Mouse (Mus musculus): ENCODE results near the gene Fdps. TPM values are rescaled to one million over a fixed set of nuclear protein-coding genes. Genes with fewer than 3 reads are reported as not detected.

Fdps gene
- polyA plus RNA-seq (2021; fragmentation: Nextera tagmentation) = 183 TPM in 2 replicates
- long read RNA-seq, experiment 1, transcript Fdps-201 (10 exons, 1,237 nt) = major isoform, 171 of 200 reads
- long read RNA-seq, experiment 1, partial matches to known transcripts = 20 of 200 reads
- long read RNA-seq, experiment 1, other reads (novel, unspliced or antisense) = 6 of 200 reads
- long read RNA-seq, experiment 2, transcript Fdps-201 (10 exons, 1,237 nt) = major isoform, 192 of 213 reads
- long read RNA-seq, experiment 2, transcript Fdps-203 (11 exons, 1,382 nt) = minor isoform, 8 of 213 reads
- long read RNA-seq, experiment 2, partial matches to known transcripts = 7 of 213 reads
- long read RNA-seq, experiment 2, other reads (novel, unspliced or antisense) = 6 of 213 reads

GRCm38 (mm10) chr3:89101812-89102494, at the start of gene Fdps:
Fdps (minus strand) TSS chr3:89101959.

GRCm38 (mm10) chr3:89135958-89136357, 34.2 kb upstream of the Fdps start, which contains the start of gene Pklr:
Pklr (plus strand) TSS chr3:89136142.

GRCm38 (mm10) chr3:89100811-89101210, 948 bp downstream of the Fdps start, which contains the start of gene Gm43738:
Gm43738 (minus strand) TSS chr3:89101099.

GRCm38 (mm10) chr3:89093175-89093574, 8.6 kb downstream of the Fdps start, which contains the start of gene Rusc1:
Rusc1 (minus strand) TSS chr3:89093311.

Other genes with a start within 250 kb of the Fdps start
- 17.4 and 18.9 TPM in 2 replicates for gene Msto1, start 188.0 kb downstream of the Fdps start, polyA plus RNA-seq (2021; fragmentation: Nextera tagmentation)
- 9.1 and 9.5 TPM in 2 replicates for gene Ash1l, start 151.3 kb downstream of the Fdps start, polyA plus RNA-seq (2021; fragmentation: Nextera tagmentation)
- 102 and 114 TPM in 2 replicates for gene Dap3, start 150.8 kb downstream of the Fdps start, polyA plus RNA-seq (2021; fragmentation: Nextera tagmentation)
- 40.8 and 48.7 TPM in 2 replicates for gene Rusc1, start 8.6 kb downstream of the Fdps start, polyA plus RNA-seq (2021; fragmentation: Nextera tagmentation)
- not detected in 2 replicates for gene Gm43738, start 860 bp downstream of the Fdps start, polyA plus RNA-seq (2021; fragmentation: Nextera tagmentation)
- gene Pklr, start 34.2 kb upstream of the Fdps start, polyA plus RNA-seq (2021; fragmentation: Nextera tagmentation) = 0.20 TPM in 1 of 2 replicates, not detected in the other
- 1.9 and 2.1 TPM in 2 replicates for gene Hcn3, start 58.2 kb upstream of the Fdps start, polyA plus RNA-seq (2021; fragmentation: Nextera tagmentation)
- gene Clk2, start 62.8 kb upstream of the Fdps start, polyA plus RNA-seq (2021; fragmentation: Nextera tagmentation) = 2.3 and 2.6 TPM in 2 replicates
- 79.6 and 80.4 TPM in 2 replicates for gene Scamp3, start 75.5 kb upstream of the Fdps start, polyA plus RNA-seq (2021; fragmentation: Nextera tagmentation)
- gene Fam189b, start 81.2 kb upstream of the Fdps start, polyA plus RNA-seq (2021; fragmentation: Nextera tagmentation) = 7.2 and 8.7 TPM in 2 replicates
- 24.0 and 25.6 TPM in 2 replicates for gene Gba, start 101.0 kb upstream of the Fdps start, polyA plus RNA-seq (2021; fragmentation: Nextera tagmentation)
- 10.7 and 16.8 TPM in 2 replicates for gene Thbs3, start 113.2 kb upstream of the Fdps start, polyA plus RNA-seq (2021; fragmentation: Nextera tagmentation)
- gene Mtx1, start 125.1 kb upstream of the Fdps start, polyA plus RNA-seq (2021; fragmentation: Nextera tagmentation) = 125 and 128 TPM in 2 replicates
- gene Muc1, start 127.1 kb upstream of the Fdps start, polyA plus RNA-seq (2021; fragmentation: Nextera tagmentation) = not detected in 2 replicates
- gene Krtcap2, start 144.0 kb upstream of the Fdps start, polyA plus RNA-seq (2021; fragmentation: Nextera tagmentation) = 237 and 255 TPM in 2 replicates
- gene Trim46, start 144.3 kb upstream of the Fdps start, polyA plus RNA-seq (2021; fragmentation: Nextera tagmentation) = 20.0 and 21.4 TPM in 2 replicates
- 320 and 365 TPM in 2 replicates for gene Dpm3, start 157.4 kb upstream of the Fdps start, polyA plus RNA-seq (2021; fragmentation: Nextera tagmentation)
- gene Slc50a1, start 168.6 kb upstream of the Fdps start, polyA plus RNA-seq (2021; fragmentation: Nextera tagmentation) = 56.9 and 59.5 TPM in 2 replicates
- gene Efna1, start 179.2 kb upstream of the Fdps start, polyA plus RNA-seq (2021; fragmentation: Nextera tagmentation) = 11.3 and 12.4 TPM in 2 replicates
- 11.0 and 12.5 TPM in 2 replicates for gene Efna3, start 221.0 kb upstream of the Fdps start, polyA plus RNA-seq (2021; fragmentation: Nextera tagmentation)
- gene Efna4, start 236.1 kb upstream of the Fdps start, polyA plus RNA-seq (2021; fragmentation: Nextera tagmentation) = 0.39 and 0.40 TPM in 2 replicates
- gene Adam15, start 248.0 kb upstream of the Fdps start, polyA plus RNA-seq (2021; fragmentation: Nextera tagmentation) = 26.6 and 28.2 TPM in 2 replicates

Measured in layer of hippocampus, adult 6 months (tissue).